Mouse (Mus musculus) CH12.LX (cell line): ENCODE measurements at regions not wholly inside any gene's neighbourhood (a gene's known extent, or its start where the extent isn't known, plus 50 kb on each side); places are given as distances from the start of the nearest gene placed in this dataset.

Source experiments
- CTCF ChIP-seq, 2 experiments: IDR thresholded peaks in 1 of 2; conservative IDR thresholded peaks in 1 of 2; 2 replicates each; pipeline ENCODE4 v1.5.1; 2011 to 2012; ENCODE audit warnings: low read depth in 2 of 2, low read length in 2 of 2, improper control_type of control experiment in 1 of 2, inconsistent platforms in 1 of 2, mild to moderate bottlenecking in 1 of 2, moderate library complexity in 1 of 2
- ETS1 ChIP-seq: conservative IDR thresholded peaks from 2 replicates; pipeline ENCODE4 v1.6.1; 2012; ENCODE audit warnings: low read depth, mild to moderate bottlenecking, inconsistent platforms, low read length, improper control_type of control experiment, moderate library complexity
- MAX ChIP-seq: IDR thresholded peaks from 2 replicates; pipeline ENCODE4 v1.6.1; 2011; ENCODE audit warnings: low read length, improper control_type of control experiment
- MAZ ChIP-seq: IDR thresholded peaks from 2 replicates; pipeline ENCODE4 v1.6.1; 2012; ENCODE audit warnings: low read depth, mild to moderate bottlenecking, inconsistent platforms, low read length, improper control_type of control experiment, moderate library complexity
- MYC ChIP-seq: IDR thresholded peaks from 2 replicates; pipeline ENCODE4 v1.6.1; 2011; ENCODE audit warnings: low read depth, mild to moderate bottlenecking, improper control_type of control experiment, low read length
- POLR2A ChIP-seq: IDR thresholded peaks from 2 replicates; pipeline ENCODE4 v1.6.1; 2011; ENCODE audit warnings: low read depth, mild to moderate bottlenecking, improper control_type of control experiment, low read length
- SMC3 ChIP-seq: IDR thresholded peaks from 2 replicates; pipeline ENCODE4 v1.6.1; 2011; ENCODE audit warnings: low read depth, low read length, improper control_type of control experiment
- UBTF ChIP-seq: IDR thresholded peaks from 2 replicates; pipeline ENCODE4 v1.6.1; 2012; ENCODE audit warnings: low read depth, mild to moderate bottlenecking, inconsistent platforms, low read length, improper control_type of control experiment, moderate library complexity
- USF2 ChIP-seq: conservative IDR thresholded peaks from 2 replicates; pipeline ENCODE4 v1.6.1; 2011; ENCODE audit warnings: low read depth, low read length, improper control_type of control experiment
- ZMIZ1 ChIP-seq: IDR thresholded peaks from 2 replicates; pipeline ENCODE4 v1.6.1; 2012; ENCODE audit warnings: low read depth, mild to moderate bottlenecking, inconsistent platforms, low read length, improper control_type of control experiment

DNA sequence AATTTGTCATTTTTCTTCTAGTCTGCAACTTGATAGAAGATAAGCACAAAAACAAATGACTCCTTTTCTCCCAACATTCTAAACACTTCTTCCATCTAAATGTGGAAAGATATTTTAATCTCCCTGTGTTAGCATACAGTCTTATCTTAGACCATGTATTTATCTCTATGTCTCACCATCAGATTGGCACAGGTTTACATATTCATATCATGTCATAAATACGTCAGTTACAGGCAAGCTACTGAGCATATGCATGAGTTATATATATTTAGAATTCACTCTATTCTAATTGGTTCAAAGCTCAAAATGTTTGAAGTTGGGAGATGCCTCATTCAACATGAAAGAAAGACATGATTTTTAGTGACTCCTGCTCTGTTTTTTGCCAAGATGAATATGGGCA, 405.6 kb upstream of the Fat1 start:
- TF ChIP-seq CTCF (conservative IDR thresholded peaks at IDR 0.05 in 1 of 2, IDR thresholded peaks at IDR 0.05 in 1 of 2; ENCODE audit: low read depth in 2 of 2, low read length in 2 of 2): no peak
- TF ChIP-seq USF2: no peak
- no peak for TF ChIP-seq POLR2A
- no peak for TF ChIP-seq MYC
- no peak for TF ChIP-seq UBTF
- no peak for TF ChIP-seq SMC3
- TF ChIP-seq MAZ: no peak
- TF ChIP-seq ETS1: no peak
- TF ChIP-seq MAX: no peak
- no peak for TF ChIP-seq ZMIZ1
